In the genomic region with DNA sequence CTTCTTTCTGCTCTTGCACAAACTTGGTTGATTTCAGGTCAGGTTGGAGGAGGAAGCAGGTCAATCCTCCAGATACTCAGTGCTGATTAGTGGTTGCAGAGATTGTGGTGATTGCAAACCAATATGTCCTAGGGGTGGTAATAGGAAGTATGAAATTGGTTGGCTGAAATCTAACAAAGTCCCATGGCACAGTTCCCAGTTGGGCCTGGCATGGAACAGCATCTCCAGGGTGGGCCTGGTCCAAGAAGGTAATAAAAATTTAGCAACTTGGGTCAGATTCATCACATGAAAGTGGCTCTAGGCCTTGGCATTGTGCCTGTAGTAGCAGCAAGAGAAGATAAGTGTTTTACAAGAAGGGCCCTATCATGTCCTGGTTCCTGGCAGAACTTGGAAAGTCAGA, we compare ENCODE assay signal across 26 mouse cellular contexts. TPM values are rescaled to one million over a fixed set of nuclear protein-coding genes. Genes with fewer than 3 reads are reported as not detected.
"Had no signal": no experiment of that assay in that cellular context is flagged by ENCODE, and none has a peak within 500 bp of the region (broad histone marks: within the 10 kb centered on the region; RNA-seq: fewer than 3 reads in every experiment).

No protein-coding gene starts in this region.

- DNase-seq: kidney, adult 8-10 months; kidney, postnatal 10 days; layer of hippocampus, postnatal 36 days; liver, embryonic 13.5 days; lung, adult 2 months; midbrain, embryonic 14.5 days; right cerebral cortex, postnatal 4 days; spleen, adult 18-20 months; thymus, postnatal 25 days had no signal

RNA-seq across cellular contexts. Expression of gene Zcchc13, which starts 39.9 kb away (rescaled TPM):
- total RNA-seq: layer of hippocampus, adult 8-10 months; layer of hippocampus, postnatal 10 days; layer of hippocampus, postnatal 36 days; left cerebral cortex, adult 2 months; left cerebral cortex, postnatal 10 days; left cerebral cortex, postnatal 36 days; liver, adult 2 months; midbrain, postnatal 0 days had no signal
- polyA plus RNA-seq: kidney, embryonic 15.5 days; limb, embryonic 11.5 days; limb, embryonic 14.5 days; liver, adult 2 months; liver, embryonic 13.5 days; liver, embryonic 16.5 days; lung, adult 2 months; lung, postnatal 0 days; midbrain, embryonic 10.5 days; midbrain, embryonic 14.5 days; midbrain, postnatal 0 days; neural tube, embryonic 11.5 days; neural tube, embryonic 14.5 days; stomach, embryonic 15.5 days; thymus, postnatal 0 days had no signal
